Mouse (Mus musculus) liver, postnatal 0 days (tissue): ENCODE data around the gene H3f3b.

ENCODE experiments used
- CTCF ChIP-seq: sonication (generic); IDR thresholded peaks from 2 replicates; pipeline ENCODE4 v1.5.1; 2016; ENCODE audit warnings: antibody characterized with exemption, low read depth
- EP300 ChIP-seq: IDR thresholded peaks from 2 replicates; pipeline ENCODE4 v1.6.1; 2016; ENCODE audit warnings: antibody characterized with exemption, low read depth, mild to moderate bottlenecking

DNA sequence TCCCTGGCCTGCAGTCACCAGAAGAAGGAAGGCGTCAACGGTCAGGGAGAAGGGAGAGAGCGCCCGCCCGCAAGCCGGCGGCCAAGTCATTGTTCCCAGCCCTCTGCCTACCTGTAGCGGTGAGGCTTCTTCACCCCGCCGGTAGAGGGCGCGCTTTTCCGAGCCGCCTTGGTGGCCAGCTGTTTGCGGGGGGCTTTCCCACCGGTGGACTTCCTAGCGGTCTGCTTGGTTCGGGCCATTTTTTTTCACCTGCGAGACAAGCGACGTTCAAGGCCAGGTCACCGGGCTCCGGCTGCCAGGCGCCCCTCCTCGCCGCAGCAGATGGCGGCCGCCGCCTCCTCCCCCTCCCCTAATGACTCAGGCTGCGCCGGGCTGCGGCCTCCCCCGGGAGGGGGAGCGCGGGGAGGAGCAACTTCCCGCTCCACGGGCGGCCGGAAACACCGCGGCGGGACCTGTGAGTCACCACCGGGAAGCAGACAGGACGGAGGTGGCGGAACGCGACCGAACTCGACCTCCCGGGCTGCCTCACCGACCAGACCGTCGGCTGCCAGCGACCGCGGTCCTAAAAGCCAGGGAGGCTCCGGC is 3.9 kb downstream of the H3f3b start:
- TF ChIP-seq CTCF (peak; percentile 89), EP300 (no peak)
